Mouse (Mus musculus) embryo, embryonic 10.5 days (tissue): Measurements from ENCODE around the gene Tldc1.
A peak's percentile ranks its signal among the peaks of the same experiment; 100 is the strongest.

Experiments used
- DNase-seq: peaks from one replicate; pipeline ENCODE4 v3.0.0-alpha.2; 2015; ENCODE audit warnings: low spot score

The Tldc1 gene

DNA sequence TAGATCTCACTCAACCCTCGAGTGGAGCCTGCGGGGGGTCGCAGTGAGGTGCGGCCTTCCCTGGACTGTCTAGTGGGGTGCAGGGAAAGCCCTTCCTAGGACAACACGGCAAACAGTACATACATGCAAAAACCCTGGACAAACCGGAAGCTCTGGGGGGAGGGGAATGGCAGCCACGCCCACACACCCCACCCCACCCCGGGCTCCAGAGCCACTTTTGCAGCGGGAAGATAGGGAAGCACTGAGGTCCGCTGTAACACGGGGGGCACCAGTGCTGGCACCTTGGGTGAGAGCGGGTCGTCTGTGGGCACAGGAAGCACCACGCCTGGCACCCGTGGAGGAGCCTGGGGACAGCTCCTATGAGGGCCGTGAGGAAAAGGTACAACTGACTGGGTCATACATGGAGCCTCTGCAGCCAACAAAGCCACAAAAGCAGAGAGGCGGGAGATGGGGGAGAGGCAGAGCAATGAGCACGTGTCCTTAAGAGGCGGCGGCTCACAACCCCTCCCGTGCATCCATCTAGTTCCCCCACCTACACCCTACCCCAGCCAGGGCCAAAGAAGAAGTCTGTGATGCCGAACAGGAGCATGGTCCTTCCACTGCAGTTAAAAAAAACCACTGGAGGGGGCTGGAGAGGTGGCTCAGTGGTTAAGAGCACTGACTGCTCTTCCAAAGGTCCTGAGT is 12.3 kb downstream of the Tldc1 start:
- DNase-seq: no peak

GRCm38 (mm10) chr8:119765311-119765710 is 12.9 kb downstream of the Tldc1 start:
- no peak for DNase-seq

GRCm38 (mm10) chr8:119762226-119763220 is 15.7 kb downstream of the Tldc1 start:
- DNase-seq: no peak

GRCm38 (mm10) chr8:119761692-119762091 is 16.5 kb downstream of the Tldc1 start:
- DNase-seq: no peak

DNA sequence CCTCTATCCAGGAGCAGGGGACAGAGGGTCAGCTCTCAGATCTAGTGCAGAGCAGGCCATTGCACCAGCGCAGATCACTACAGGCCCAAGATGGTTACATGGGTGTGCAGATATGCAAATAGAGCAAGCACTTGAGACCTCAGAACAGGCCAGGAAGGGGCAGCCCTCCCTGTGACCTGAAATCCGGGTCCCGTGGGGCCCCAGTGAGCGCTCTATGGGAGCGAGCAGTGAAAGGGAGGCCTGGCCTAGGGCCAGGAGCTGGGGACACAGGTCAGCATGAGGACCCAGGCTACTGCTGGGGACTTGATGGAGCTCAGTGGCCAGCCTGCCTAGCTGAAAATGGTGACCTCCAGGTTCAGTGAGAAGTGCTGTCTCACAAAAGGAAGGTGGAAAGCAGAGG is 21.7 kb downstream of the Tldc1 start:
- no peak for DNase-seq

DNA sequence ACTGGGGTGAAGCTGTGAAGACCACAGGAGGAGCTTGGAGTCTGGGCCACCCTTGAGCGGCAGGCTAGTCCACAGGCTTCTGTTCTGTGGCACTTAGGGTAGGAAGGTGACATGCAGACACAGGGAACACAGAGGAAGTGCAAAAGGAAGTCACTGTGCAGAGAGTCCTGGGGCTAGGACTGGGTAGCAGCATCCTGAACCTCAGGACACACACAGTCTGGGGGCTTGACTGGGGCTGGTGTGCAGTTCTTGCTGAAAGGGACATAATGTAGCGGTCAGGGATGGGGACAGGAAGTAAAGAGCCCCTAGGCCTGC is 22.1 kb downstream of the Tldc1 start:
- DNase-seq: no peak

- peak; percentile 17 for DNase-seq
Observed at GRCm38 (mm10) chr8:119755238-119756146, 22.7 kb downstream of the Tldc1 start.

- DNase-seq: no peak
Observed at GRCm38 (mm10) chr8:119744604-119745003, 33.6 kb downstream of the Tldc1 start.

DNA sequence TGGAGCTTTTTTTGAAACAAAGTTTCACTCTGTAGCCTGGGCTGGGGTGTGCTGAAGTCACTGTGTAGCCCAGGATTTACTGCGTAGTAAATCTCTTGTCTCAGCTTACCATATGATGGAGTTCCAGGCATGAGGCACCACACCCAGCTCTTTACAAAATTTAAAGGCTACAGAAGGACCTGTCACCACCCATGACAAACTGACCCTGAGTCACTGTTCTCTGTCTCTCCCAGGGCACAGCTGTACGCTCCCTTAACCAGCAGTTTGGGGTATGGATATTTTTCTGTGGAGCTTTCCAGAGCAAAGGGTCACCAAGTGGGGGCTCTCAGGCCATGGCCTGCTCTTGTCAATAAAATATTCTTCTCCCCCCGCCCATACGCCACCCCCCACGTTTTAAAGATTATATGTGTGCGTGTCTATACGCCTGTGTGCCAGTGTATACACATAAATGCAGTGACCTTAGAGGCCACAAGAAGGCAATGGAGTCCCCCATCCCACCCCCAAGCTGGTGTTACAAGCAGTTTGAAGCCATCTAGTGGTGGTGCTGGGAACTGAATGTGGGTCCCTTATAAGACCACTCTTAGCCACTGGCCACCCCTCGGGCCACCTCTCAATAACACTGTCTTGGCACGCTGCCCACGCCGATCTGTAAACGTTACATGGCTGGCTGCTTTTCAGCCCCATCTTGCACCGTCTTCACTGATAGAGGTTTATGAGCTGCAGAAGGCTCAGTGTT is 34.8 kb downstream of the Tldc1 start:
- peak; percentile 88 for DNase-seq

- no peak for DNase-seq
Observed at GRCm38 (mm10) chr8:119742409-119742808, 35.8 kb downstream of the Tldc1 start.

- no peak for DNase-seq
Observed at GRCm38 (mm10) chr8:119740634-119741033, 37.6 kb downstream of the Tldc1 start.

DNA sequence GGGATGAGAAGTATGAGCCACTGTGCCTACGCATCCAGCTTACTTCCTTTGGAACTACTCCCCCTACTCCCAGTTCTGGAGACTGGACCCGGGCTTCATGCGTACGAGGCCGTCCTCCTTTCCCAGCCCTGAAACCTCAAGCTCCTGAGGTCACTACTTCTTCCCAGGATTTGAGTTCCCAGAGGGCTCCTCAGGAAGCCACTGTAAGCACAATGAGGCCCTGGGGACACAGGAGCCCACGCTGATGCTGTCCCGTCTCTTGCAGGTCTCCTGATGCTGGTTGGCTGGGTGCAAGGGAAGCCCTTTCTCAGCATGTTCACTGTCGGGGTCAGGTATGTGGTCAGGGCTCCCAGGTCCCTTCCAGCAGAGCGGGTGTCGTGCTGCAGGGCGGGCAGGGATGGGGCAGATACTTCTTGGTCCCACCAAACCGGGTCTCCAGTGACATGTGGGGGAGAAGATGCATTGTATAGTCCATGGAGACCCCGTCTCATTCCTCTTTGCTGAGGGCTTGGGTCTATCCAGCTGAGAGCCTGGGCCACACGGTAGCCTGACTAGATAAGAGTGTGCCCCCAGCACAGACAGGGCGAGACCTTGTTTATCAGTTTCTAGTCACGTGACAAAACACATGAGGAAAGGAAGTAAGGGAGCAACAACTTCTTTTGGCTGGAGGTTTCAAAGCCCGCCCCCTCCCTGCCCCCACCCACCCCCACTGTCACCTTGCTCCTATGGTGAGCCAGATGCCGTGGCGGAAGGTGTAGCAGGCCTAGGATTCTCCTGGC is 39.9 kb downstream of the Tldc1 start:
- DNase-seq: no peak

GRCm38 (mm10) chr8:119737093-119737900 is 40.9 kb downstream of the Tldc1 start:
- DNase-seq: no peak

DNA sequence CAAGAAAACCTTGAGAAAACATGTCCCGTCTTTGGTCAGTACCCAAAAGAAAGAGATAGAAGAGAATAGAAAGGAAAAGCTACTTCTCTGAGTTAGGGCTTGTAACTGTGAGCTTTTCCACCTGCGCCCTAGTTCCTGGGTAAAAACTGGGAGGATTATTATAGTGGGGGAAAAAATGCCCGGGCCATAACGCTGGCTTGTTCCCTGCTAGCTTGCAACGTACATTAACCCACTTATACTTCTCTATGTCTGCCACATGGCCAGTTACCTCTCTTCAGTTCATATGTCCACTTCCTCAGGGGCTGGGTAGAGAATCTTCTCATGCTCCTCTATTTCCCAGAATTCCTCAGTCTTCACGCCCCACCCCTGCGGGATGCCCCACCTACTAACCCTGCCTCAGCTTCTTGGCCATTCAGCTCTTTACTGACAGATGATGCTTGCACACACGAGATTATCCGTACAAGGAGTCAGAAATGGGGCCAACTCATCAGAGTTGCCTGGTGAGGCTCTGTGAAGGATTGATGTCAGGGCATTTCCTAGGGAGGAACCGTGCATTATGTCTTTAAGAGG is 41.8 kb downstream of the Tldc1 start:
- no peak for DNase-seq

GRCm38 (mm10) chr8:119732072-119732471 is 46.1 kb downstream of the Tldc1 start:
- DNase-seq: no peak

DNA sequence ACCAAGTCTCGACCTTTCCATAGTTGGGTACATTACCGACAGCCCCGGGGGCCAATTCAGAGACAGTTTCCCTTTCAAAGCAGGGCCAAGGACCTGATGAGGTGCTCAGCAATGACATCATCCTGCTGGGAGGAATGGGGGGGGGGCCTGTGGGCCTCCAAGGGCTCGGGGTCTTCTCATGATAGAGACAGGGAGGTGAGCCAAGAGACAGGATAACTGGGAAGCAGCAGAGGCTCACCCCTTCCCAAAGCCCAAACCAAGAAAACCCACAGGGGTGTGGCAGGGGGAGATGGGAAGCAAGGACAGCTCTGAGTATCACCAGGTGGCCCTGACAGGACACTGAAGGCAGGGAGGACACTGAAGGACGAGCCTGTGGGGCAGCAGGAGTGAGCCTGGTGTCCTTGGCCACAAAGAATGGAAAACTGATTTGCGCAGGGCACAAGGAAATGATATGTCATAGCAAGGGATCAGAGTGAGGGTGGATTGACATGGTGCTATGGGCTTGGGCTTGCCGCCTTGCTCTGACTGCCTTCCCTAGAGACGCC is 49.8 kb downstream of the Tldc1 start:
- no peak for DNase-seq

DNA sequence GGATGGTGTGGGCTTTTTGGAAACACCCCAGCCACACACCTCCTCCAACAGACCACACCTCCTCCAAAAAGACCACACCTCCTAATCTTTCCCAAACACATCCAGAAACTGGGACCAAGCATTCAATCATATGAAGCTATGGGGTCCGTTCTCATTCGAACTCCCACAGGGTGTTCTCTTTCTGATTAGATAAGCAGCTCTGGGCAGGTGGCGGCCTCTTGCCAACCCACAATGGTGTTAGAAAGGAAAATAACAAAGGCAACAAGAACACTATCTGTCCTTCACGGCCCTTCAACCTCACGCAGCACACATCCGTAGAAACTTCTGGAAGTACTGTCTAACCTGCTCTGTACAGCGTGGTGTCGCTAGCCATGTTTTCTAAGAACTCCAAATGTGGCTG is 51.1 kb downstream of the Tldc1 start:
- DNase-seq: no peak

GRCm38 (mm10) chr8:119724596-119724995 is 53.6 kb downstream of the Tldc1 start:
- DNase-seq: no peak

- no peak for DNase-seq
Observed at GRCm38 (mm10) chr8:119723676-119724075, 54.5 kb downstream of the Tldc1 start.
